Mouse (Mus musculus) kidney, adult 11 months (tissue): ENCODE data around the gene Dnmt3a.

ENCODE experiments used
- DNase-seq: peaks from one replicate; pipeline ENCODE4 v3.0.0; 2022

Dnmt3a gene

GRCm38 (mm10) chr12:3787541-3787940 is 18.3 kb upstream of the Dnmt3a start:
- no peak for DNase-seq

GRCm38 (mm10) chr12:3788421-3789051 is 17.3 kb upstream of the Dnmt3a start:
- no peak for DNase-seq

- DNase-seq, result no peak
Observed at GRCm38 (mm10) chr12:3789626-3790185, 16.1 kb upstream of the Dnmt3a start.

- no peak for DNase-seq
Observed at GRCm38 (mm10) chr12:3791257-3791656, 14.6 kb upstream of the Dnmt3a start.

GRCm38 (mm10) chr12:3791732-3792131 is 14.1 kb upstream of the Dnmt3a start:
- DNase-seq, result peak; percentile 92

- no peak for DNase-seq
Observed at GRCm38 (mm10) chr12:3792248-3792647, 13.6 kb upstream of the Dnmt3a start.

GRCm38 (mm10) chr12:3795569-3795968 is 10.2 kb upstream of the Dnmt3a start:
- no peak for DNase-seq

- no peak for DNase-seq
Observed at GRCm38 (mm10) chr12:3799551-3799950, 6.3 kb upstream of the Dnmt3a start.

- peak; percentile 64 for DNase-seq
Observed at GRCm38 (mm10) chr12:3806271-3806684, 471 bp downstream of the Dnmt3a start.

GRCm38 (mm10) chr12:3806703-3807547 is 1.1 kb downstream of the Dnmt3a start:
- peak; percentile 65 for DNase-seq

GRCm38 (mm10) chr12:3807548-3808395 is 2.0 kb downstream of the Dnmt3a start:
- DNase-seq, result peak; percentile 77

GRCm38 (mm10) chr12:3808396-3808981 is 2.7 kb downstream of the Dnmt3a start:
- DNase-seq, result peak; percentile 82

GRCm38 (mm10) chr12:3809520-3810180 is 3.8 kb downstream of the Dnmt3a start:
- DNase-seq, result no peak

GRCm38 (mm10) chr12:3810455-3810854 is 4.6 kb downstream of the Dnmt3a start:
- DNase-seq, result no peak

- no peak for DNase-seq
Observed at GRCm38 (mm10) chr12:3811596-3811995, 5.8 kb downstream of the Dnmt3a start.

- DNase-seq, result no peak
Observed at GRCm38 (mm10) chr12:3812251-3812650, 6.4 kb downstream of the Dnmt3a start.

GRCm38 (mm10) chr12:3813138-3813537 is 7.3 kb downstream of the Dnmt3a start:
- no peak for DNase-seq

- no peak for DNase-seq
Observed at GRCm38 (mm10) chr12:3815386-3815785, 9.6 kb downstream of the Dnmt3a start.

- no peak for DNase-seq
Observed at GRCm38 (mm10) chr12:3817033-3817432, 11.2 kb downstream of the Dnmt3a start.

- DNase-seq, result peak; percentile 74
Observed at GRCm38 (mm10) chr12:3817566-3817965, 11.8 kb downstream of the Dnmt3a start.

GRCm38 (mm10) chr12:3819899-3820298 is 14.1 kb downstream of the Dnmt3a start:
- DNase-seq, result no peak

GRCm38 (mm10) chr12:3823408-3823807 is 17.6 kb downstream of the Dnmt3a start:
- no peak for DNase-seq
